Mouse (Mus musculus): ENCODE measurements around the gene Mtx2.

The Mtx2 gene

DNA sequence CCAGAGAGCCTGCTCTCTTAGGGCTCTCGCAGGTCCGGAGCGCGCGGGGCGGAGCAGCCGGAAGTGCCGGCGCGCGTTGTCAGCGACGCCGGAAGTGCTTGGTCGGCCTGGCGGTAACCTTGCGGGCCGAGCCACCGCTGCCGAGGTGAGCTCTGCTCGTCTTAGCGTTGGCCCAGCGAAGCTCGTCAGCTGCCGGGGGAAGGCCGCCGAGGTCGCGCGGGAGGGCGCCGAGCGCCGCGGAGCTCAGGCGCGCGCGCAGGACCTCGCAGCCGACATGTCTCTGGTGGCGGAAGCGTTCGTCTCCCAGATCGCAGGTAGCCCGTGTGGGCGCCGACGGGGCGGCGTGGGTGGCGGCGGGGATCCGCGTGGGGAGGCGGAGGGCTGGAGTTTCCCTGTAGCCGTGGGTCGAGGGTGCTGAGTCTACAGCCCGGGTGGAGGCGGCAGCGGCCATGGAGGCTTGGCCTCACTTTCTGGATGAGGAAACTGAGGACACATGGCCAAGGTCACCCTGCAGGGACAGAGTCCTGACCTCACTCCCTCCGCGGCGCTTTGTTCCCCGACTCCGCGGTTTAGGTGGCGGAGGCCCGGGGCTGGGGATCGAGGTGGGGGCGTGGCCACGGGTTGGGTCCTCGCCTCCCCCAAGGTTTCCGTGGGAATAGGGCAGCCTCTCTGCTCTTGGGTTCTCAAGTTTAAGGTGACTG, at the start of gene Mtx2:
Gene Mtx2 (plus strand): TSS at position 74 of the 701 bp plus-strand sequence.
- peak; percentile 89 for DNase-seq (ENCODE audit: extremely low read depth, insufficient read length, low spot score)

GRCm38 (mm10) chr2:74777536-74778275, 47.9 kb upstream of the Mtx2 start:
- DNase-seq (ENCODE audit: extremely low read depth, insufficient read length, low spot score) = no peak

- no peak for DNase-seq (ENCODE audit: extremely low read depth, insufficient read length, low spot score)
Measured at GRCm38 (mm10) chr2:74781386-74781785, 44.2 kb upstream of the Mtx2 start.

DNA sequence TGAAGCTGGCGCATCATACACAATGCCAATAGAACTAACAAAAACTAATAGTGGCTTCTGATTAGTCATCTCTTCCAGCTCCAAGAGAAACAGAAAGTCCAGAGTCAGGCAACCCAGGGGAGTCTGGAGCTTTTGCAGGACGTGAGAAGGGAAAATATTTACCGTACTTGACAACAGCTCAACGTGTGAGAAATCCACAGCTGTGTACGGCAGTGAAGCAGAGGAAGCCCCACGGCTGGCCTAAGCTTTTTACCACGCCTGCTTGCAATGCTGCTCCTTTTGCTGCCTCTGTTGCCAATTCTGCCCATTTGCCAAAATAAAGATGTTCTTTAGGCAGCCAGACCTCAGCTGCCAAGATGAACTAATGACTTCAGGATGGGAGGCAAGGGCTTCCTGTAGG, 30.1 kb upstream of the Mtx2 start:
- peak; percentile 7 for DNase-seq (ENCODE audit: extremely low read depth, insufficient read length, low spot score)

- no peak for DNase-seq (ENCODE audit: extremely low read depth, insufficient read length, low spot score)
Measured at GRCm38 (mm10) chr2:74808431-74808830, 17.2 kb upstream of the Mtx2 start.

DNA sequence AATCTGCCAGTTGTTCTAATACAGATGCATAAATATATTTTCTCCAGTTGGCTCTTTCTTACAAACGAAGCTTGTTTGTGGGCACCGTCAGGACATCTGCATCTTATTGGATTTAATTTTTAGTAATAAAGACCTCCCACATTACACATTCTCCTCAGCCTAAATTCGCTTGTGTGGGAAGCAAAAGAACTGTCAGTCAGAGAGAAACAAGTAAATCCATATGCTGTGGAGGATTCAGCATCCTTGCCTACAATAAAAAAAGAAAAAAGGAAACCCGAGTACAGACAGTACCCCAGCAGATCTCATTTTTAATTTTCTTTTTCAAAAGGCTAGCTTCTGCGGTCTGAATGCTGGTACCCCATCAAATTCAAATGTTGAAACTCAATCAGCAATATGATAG, 2.9 kb upstream of the Mtx2 start:
- DNase-seq (ENCODE audit: extremely low read depth, insufficient read length, low spot score) = no peak

DNA sequence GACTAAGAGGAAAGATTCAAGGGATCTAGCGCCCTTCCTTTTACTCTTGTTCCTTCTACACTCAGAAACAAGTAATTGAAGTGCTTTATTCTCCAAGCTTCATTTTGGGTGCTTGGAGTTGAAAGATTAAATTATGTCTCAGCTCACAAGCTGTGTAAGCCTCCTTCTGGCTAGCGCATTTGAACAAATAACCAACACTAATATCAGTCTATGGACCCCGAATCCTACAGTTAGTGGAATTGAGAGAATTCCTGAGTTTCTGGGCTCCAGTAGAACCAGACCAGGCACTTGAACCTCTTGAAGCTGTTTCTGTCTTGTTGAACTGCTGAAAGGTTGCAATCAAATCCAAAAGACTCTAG, 253 bp upstream of the Mtx2 start:
- no peak for DNase-seq (ENCODE audit: extremely low read depth, insufficient read length, low spot score)

- no peak for DNase-seq (ENCODE audit: extremely low read depth, insufficient read length, low spot score)
Measured at GRCm38 (mm10) chr2:74846992-74847391, 21.4 kb downstream of the Mtx2 start.

- DNase-seq (ENCODE audit: extremely low read depth, insufficient read length, low spot score) = no peak
Measured at GRCm38 (mm10) chr2:74847516-74847915, 21.9 kb downstream of the Mtx2 start.

DNA sequence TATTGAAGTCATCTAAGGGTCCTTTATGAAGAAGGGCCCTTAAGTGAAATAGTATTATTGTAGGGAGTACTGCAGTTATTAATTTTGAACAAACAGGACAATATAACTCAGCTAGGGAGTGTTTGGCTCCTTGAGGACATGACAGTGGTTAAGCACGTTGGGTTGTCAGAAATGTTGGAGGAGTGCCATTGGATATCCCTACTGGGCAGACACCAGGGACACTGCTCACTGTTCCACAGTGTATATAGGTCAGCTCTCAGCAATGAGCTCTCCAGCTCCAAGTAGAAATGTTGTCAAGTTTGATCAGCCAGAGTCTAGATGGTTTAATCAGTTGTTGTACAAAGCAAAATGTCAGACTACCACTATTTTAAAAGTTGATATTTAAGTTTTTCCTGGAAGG, 24.4 kb downstream of the Mtx2 start:
- no peak for DNase-seq (ENCODE audit: extremely low read depth, insufficient read length, low spot score)

GRCm38 (mm10) chr2:74862070-74862476, 36.5 kb downstream of the Mtx2 start:
- DNase-seq (ENCODE audit: extremely low read depth, insufficient read length, low spot score) = no peak

GRCm38 (mm10) chr2:74865414-74865813, 39.8 kb downstream of the Mtx2 start:
- no peak for DNase-seq (ENCODE audit: extremely low read depth, insufficient read length, low spot score)

- DNase-seq (ENCODE audit: extremely low read depth, insufficient read length, low spot score) = no peak
Measured at GRCm38 (mm10) chr2:74874043-74874442, 48.4 kb downstream of the Mtx2 start.

DNA sequence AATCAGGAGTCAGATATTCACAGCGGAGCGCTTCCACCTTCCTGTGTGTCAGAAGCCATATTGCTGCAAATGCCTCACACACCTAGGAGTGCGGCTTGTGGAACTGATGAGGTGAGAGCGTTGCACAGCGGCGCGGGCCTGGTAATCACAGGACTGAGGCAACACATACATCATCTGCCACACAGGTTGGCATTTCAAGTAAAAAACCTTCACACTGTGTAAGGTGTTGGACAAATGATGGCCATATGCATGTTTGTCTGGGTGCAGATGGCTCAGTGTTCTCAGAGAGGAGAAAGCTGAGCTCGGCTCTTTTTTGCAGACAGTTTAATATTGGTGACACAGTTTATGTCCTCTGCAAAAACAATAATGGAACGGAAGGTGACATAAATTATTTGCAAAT, 58.8 kb downstream of the Mtx2 start:
- DNase-seq (ENCODE audit: extremely low read depth, insufficient read length, low spot score) = no peak

DNA sequence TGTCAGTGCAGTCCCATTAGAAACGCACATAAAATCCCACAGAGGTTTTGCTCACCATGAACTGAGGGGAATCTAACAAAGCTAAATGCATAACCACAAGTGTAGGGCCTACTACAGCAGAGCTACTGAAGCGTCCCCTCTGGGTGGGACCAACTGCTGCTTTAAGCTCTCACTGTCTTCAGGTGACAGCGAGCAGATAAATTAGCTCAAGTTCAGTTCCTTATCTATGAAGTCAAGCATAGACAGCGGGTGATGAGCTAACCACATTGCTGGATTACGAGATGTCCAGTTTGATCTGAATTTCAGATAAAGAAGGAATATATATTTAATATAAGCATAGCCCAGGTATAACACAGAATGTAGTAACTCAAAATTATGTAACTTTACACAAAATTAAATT, 66.3 kb downstream of the Mtx2 start:
- no peak for DNase-seq (ENCODE audit: extremely low read depth, insufficient read length, low spot score)

DNA sequence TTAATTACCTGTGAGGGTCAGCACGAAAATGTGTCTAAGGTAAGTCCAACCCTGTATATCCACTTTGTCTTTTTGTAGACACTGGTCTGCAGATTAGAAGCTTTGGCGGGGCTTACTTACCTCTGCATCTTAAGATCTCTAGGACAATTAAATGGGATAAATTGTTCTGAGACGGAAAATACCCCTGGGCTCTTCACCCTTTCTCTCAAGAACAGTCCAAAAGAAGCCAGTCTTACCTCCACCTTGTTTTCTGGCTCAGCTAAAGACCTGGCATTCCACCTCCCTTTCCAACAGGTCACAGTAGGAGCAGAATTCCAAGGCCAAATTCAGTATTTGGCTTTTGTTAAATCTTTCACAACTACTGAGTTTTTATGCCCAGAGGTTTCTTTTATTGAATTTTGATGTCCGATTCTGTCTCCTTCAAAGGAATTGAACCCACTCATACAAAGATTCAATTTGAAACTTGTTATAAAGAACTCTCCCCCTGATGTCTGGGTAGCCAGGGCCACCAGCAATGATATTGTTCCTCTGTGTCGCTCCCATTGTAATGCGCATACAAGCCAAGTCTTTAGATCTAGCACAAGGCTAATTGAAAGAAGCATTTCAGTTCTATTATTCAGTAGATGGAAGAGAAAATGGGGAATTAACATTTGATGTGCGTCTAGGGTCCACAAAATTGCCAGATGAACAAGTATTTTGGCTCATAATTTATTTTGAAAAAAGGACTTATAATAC, 67.4 kb downstream of the Mtx2 start:
- DNase-seq (ENCODE audit: extremely low read depth, insufficient read length, low spot score) = no peak

DNA sequence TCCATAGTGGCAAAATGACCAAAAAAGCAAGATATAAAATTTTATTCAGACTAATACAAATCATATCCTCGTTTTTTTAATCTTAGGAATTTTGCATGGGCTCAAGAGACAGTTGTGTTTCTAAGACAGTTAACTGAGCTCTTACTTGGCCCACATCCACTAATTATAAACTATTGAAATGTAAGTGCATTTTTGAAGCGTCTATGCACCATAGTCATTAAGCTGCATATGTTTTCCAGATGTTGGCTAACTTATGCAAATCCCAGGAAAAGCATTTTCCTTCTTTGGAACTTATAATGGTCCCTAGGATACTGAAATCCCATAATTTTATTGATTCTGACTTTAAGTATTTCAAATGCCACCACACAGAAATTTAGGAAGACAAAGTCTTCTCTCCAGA, 68.5 kb downstream of the Mtx2 start:
- DNase-seq (ENCODE audit: extremely low read depth, insufficient read length, low spot score) = no peak

DNA sequence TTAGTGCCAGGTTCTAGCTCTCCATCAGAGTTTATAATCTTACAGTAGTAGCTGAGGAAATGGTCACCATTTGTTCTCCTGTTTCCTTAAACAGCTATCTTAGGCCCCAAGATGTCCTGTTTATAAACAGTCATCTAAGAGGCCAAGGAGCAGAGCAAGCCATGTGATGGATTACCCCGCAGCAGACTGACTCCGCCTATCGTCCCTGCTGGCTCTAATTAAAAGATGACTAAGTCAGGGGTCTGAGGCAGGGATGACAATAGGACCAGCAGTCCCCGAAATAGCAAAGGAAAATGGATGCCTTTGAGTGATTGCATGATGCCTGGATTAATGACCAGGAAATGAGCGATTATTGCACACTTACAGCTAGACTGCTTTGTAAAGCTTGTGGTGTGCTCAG, 74.4 kb downstream of the Mtx2 start:
- DNase-seq (ENCODE audit: extremely low read depth, insufficient read length, low spot score) = no peak

DNA sequence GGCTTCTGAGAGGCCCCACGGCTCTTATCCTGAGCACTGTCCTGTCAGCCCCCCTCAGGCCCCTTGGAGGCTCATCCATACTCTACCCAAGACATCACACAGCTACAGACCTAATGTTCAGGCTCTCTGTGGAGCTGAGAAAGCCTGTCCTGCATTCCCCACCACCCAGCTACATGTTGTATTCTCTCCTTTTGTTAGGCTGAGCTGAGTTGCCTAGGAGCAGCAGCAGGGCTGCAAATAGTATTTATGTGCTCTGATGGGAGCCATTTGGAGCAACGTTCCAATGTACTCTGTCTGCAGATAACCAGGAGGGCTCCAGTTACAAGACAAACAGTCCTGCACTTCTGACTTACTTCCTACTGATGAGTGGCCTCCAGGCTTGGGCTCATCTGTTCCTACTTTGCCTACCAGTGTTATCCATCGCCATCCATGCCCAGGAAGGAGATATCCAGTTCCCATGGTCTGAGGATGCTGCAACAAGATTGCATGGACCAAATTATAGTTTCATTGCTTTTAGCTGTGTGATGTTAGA, 76.2 kb downstream of the Mtx2 start:
- DNase-seq (ENCODE audit: extremely low read depth, insufficient read length, low spot score) = no peak

- DNase-seq (ENCODE audit: extremely low read depth, insufficient read length, low spot score) = no peak
Measured at GRCm38 (mm10) chr2:74907368-74908291, 82.0 kb downstream of the Mtx2 start.
